Mouse (Mus musculus) ES-E14 (cell line): ENCODE data around the gene Tgfb1. TPM values are rescaled to one million over a fixed set of nuclear protein-coding genes. Genes with fewer than 3 reads are reported as not detected.

Experiments
- DNase-seq: peaks from one replicate; pipeline ENCODE4 v3.0.0-alpha.2; 2013; ENCODE audit warnings: low read depth, low spot score
- H3K27ac ChIP-seq: 2 replicates; pipeline ENCODE4 v1.5.1; 2012; ENCODE audit warnings: low read depth, mild to moderate bottlenecking, low read length, moderate library complexity, mixed read lengths; ENCODE audit not compliant: poor library complexity, insufficient read depth, severe bottlenecking
- H3K36me3 ChIP-seq: 2 replicates; pipeline ENCODE4 v1.6.1; 2012; ENCODE audit warnings: mild to moderate bottlenecking, low read length, moderate library complexity, mixed read lengths; ENCODE audit not compliant: control insufficient read depth, poor library complexity, insufficient read depth, severe bottlenecking
- H3K4me1 ChIP-seq, 2 experiments: fragments of 150-350 bp in 1 of 2; sonication (generic) in 1 of 2; 2 replicates each; pipeline ENCODE4 v1.6.1; 2012; ENCODE audit warnings: low read length in 2 of 2, mild to moderate bottlenecking in 1 of 2, mixed read lengths in 1 of 2; ENCODE audit not compliant: control insufficient read depth in 2 of 2, insufficient read depth in 2 of 2, poor library complexity in 1 of 2
- H3K4me3 ChIP-seq, 2 experiments: fragments of 150-350 bp in 1 of 2; sonication (generic) in 1 of 2; 2 replicates each; pipeline ENCODE4 v1.5.1; 2012; ENCODE audit warnings: low read length in 2 of 2, low read depth in 1 of 2, mild to moderate bottlenecking in 1 of 2, mixed read lengths in 1 of 2; ENCODE audit not compliant: insufficient read depth in 1 of 2, poor library complexity in 1 of 2, severe bottlenecking in 1 of 2
- H3K9ac ChIP-seq: 2 replicates; pipeline ENCODE4 v1.6.1; 2012; ENCODE audit warnings: low read depth, mild to moderate bottlenecking, low read length, mixed read lengths; ENCODE audit not compliant: poor library complexity, insufficient read depth, severe bottlenecking
- H3K9me3 ChIP-seq: fragments of 150-350 bp; sonication (generic); 2 replicates; pipeline ENCODE4 v1.6.1; 2012; ENCODE audit warnings: low read depth, mild to moderate bottlenecking, low read length; ENCODE audit not compliant: control insufficient read depth, insufficient read depth
- CHD2 ChIP-seq: IDR thresholded peaks from 2 replicates; pipeline ENCODE4 v1.6.1; 2014; ENCODE audit warnings: mild to moderate bottlenecking, low read depth, low read length, inconsistent platforms
- HCFC1 ChIP-seq: IDR thresholded peaks from 2 replicates; pipeline ENCODE4 v1.6.1; 2012; ENCODE audit warnings: low read length, inconsistent platforms, borderline replicate concordance; ENCODE audit not compliant: insufficient read depth
- MAFK ChIP-seq: IDR thresholded peaks from 2 replicates; pipeline ENCODE4 v1.6.1; 2014; ENCODE audit warnings: mild to moderate bottlenecking, low read depth, low read length, inconsistent platforms; ENCODE audit not compliant: insufficient read depth
- ZC3H11A ChIP-seq: IDR thresholded peaks from 2 replicates; pipeline ENCODE4 v1.6.1; 2012; ENCODE audit warnings: low read depth, mild to moderate bottlenecking, inconsistent platforms, low read length, borderline replicate concordance
- ZNF384 ChIP-seq: IDR thresholded peaks from 2 replicates; pipeline ENCODE4 v1.6.1; 2012; ENCODE audit warnings: low read depth, low read length, inconsistent platforms
- in situ Hi-C, 2 experiments: fragments of 600-800 bp; cut with MboI; formaldehyde crosslinking; loops; one replicate each; pipeline ENCODE4 v1.15.1; 2025; ENCODE audit warnings: low sequenced_read_pairs in 2 of 2, inconsistent platforms in 1 of 2; ENCODE audit not compliant: unreplicated experiment in 2 of 2
- total RNA-seq: library from RNA; depleted of rRNA; stranded (reverse); fragments of 300-350 nt; gene quantifications from 2 replicates; pipeline ENCODE4 v1.2.3, GENCODE M21; 2012

The Tgfb1 gene
- total RNA-seq, 1 experiment, result 7.1 TPM

DNA sequence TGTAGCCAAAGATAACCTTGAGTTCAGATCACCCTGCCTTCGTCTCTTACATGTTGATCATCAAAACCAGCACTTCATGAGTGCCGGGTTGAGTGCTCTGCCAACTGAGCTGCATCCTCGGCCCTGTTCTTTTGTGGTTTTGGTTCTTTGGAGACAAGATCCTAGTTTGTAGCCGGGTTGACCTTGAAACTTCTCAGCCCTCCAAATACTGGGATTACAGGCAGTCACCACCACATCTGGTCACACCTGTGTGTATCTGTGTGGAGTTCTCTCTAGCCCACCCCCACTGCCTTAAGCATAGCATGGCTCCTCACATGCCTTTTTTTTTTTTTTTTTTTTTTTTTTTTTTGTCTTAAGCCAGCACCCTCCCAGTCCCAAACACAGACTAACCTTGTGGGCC is 16.7 kb upstream of the Tgfb1 start:
- H3K4me1 ChIP-seq, result peaks cover 5 to 43% of the 10 kb centered on the region in 2 experiments
- in situ Hi-C loops, result no loop called here
- H3K27ac ChIP-seq, result peak overlapping the region; percentile 91
- peak overlapping the region in 1 of 2 experiments; percentile 46; a peak in 2 of 4 replicates for H3K4me3 ChIP-seq
- TF ChIP-seq ZNF384 (peak; percentile 90), CHD2 (no peak), MAFK (no peak), HCFC1 (no peak)
- H3K9me3 ChIP-seq, result no peaks in the 10 kb centered on the region
- no peak overlapping the region; the same call in 1 of the 2 replicates for H3K9ac ChIP-seq
- H3K36me3 ChIP-seq, result peaks cover 39% of the 10 kb centered on the region
- no peak for DNase-seq

- in situ Hi-C loops, result no loop called here
- Histone ChIP-seq H3K9me3 (no peaks in the 10 kb centered on the region), H3K27ac (no peak overlapping the region), H3K36me3 (peaks cover 23% of the 10 kb centered on the region), H3K4me3 (no peak overlapping the region), H3K4me1 (peaks cover 5 to 34% of the 10 kb centered on the region in 2 experiments), H3K9ac (no peak overlapping the region)
- TF ChIP-seq ZC3H11A, result no peak
- TF ChIP-seq ZNF384, result no peak
- TF ChIP-seq HCFC1, result no peak
- no peak for TF ChIP-seq CHD2
- TF ChIP-seq MAFK, result no peak
- DNase-seq, result no peak
Measured at GRCm38 (mm10) chr7:25671686-25672085, 15.1 kb upstream of the Tgfb1 start.

DNA sequence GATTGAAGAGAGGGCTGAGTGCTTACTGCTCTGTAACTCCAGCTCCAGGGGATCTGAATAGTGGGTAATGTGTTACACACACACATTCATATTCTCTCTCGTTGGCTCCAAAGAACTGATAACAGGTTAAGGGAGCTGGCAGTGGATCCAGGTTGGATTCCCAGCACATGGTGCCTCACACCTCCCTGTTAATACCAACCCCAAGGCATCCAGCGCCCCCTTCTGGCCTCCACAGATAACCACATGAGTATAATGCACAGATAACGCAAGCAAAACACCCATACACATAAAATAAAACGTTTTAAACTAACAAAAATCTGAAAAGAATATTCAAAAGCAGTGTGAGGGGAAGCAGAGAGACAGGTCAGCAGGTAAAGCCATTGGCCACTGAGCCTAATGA is 14.4 kb upstream of the Tgfb1 start:
- TF ChIP-seq CHD2 (no peak), MAFK (no peak), ZC3H11A (no peak), HCFC1 (no peak), ZNF384 (no peak)
- in situ Hi-C loops, result no loop called here

DNA sequence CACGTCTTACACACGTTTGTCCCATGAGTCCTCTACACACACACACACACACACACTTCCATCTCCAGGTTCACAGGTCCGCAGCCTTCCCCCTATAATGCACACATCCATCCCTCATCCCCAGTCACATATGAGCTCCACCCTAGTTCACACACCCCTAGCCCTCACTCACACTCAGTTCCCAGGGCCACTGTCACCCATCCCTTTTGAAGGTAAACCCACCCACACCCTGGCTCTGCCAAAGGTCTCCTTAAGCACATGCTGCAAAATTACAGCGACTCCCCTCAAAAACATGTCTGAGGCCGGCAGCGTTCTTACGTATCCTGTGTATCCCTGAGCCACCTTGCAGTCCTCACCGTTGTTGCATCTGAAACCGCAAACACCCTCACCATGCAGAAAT is 12.5 kb upstream of the Tgfb1 start:
- Histone ChIP-seq H3K9ac (peak overlapping the region; percentile 54; the same call in 1 of the 2 replicates), H3K4me1 (peaks cover 5 to 16% of the 10 kb centered on the region in 2 experiments), H3K9me3 (no peaks in the 10 kb centered on the region), H3K27ac (no peak overlapping the region), H3K4me3 (peak overlapping the region; percentile 65 to 71; a peak in 3 of 4 replicates), H3K36me3 (peaks cover 4% of the 10 kb centered on the region; the same call in 1 of the 2 replicates)
- DNase-seq, result no peak
- in situ Hi-C loops, result no loop called here
- TF ChIP-seq CHD2, result no peak
- TF ChIP-seq ZNF384, result no peak
- no peak for TF ChIP-seq MAFK
- no peak for TF ChIP-seq ZC3H11A
- no peak for TF ChIP-seq HCFC1

More for the DNA sequence above, 14.4 kb upstream of the Tgfb1 start:
- Histone ChIP-seq H3K4me3 (no peak overlapping the region), H3K27ac (no peak overlapping the region), H3K9ac (no peak overlapping the region), H3K4me1 (peaks cover 5 to 31% of the 10 kb centered on the region in 2 experiments), H3K9me3 (no peaks in the 10 kb centered on the region), H3K36me3 (peaks cover 17% of the 10 kb centered on the region)
- no peak for DNase-seq

GRCm38 (mm10) chr7:25674719-25675300 is 12.0 kb upstream of the Tgfb1 start, which contains the start of gene Tmem91:
TSS of gene Tmem91 (minus strand) at chr7:25675166.
- no peak for TF ChIP-seq MAFK
- no peak for TF ChIP-seq CHD2
- TF ChIP-seq HCFC1, result no peak
- no peak for TF ChIP-seq ZNF384
- TF ChIP-seq ZC3H11A, result no peak
- Histone ChIP-seq H3K9me3 (no peaks in the 10 kb centered on the region), H3K4me3 (peak within 1 kb of the TSS; percentile 65 to 71), H3K4me1 (peaks cover 4 to 14% of the 10 kb centered on the region in 2 experiments), H3K9ac (peak within 1 kb of the TSS; percentile 54), H3K27ac (no peak within 1 kb of the TSS), H3K36me3 (peaks cover 4% of the 10 kb centered on the region; the same call in 1 of the 2 replicates)
- no peak for DNase-seq
- in situ Hi-C loops, result no loop called here
